Comparison of ENCODE assay signal across 22 mouse cellular contexts in genomic region chr13:111816431-111816830, GRCm38 (mm10).
"Had no signal": no experiment of that assay in that cellular context is flagged by ENCODE, and none has a peak within 500 bp of the region (broad histone marks: within the 10 kb centered on the region; RNA-seq: fewer than 3 reads in every experiment).

No protein-coding gene starts in this region.

- H3K27ac ChIP-seq: kidney, postnatal 0 days; layer of hippocampus, adult 2 months; limb, embryonic 10.5 days; limb, embryonic 13.5 days; lung, embryonic 15.5 days; midbrain, embryonic 10.5 days; neural tube, embryonic 12.5 days; neural tube, embryonic 15.5 days; stomach, embryonic 15.5 days had no signal

- H3K4me1 ChIP-seq: limb, embryonic 13.5 days; lung, embryonic 15.5 days; neural tube, embryonic 12.5 days; neural tube, embryonic 15.5 days; stomach, embryonic 15.5 days had no signal

- H3K9ac ChIP-seq: limb, embryonic 13.5 days; lung, embryonic 15.5 days; neural tube, embryonic 12.5 days; neural tube, embryonic 15.5 days; stomach, embryonic 15.5 days had no signal

- ATAC-seq: intestine, postnatal 0 days had no signal

- H3K4me3 ChIP-seq: layer of hippocampus, adult 2 months; limb, embryonic 10.5 days; limb, embryonic 13.5 days; lung, embryonic 15.5 days; megakaryocyte, embryonic 14.5 days; midbrain, embryonic 10.5 days; neural tube, embryonic 12.5 days; neural tube, embryonic 15.5 days; stomach, embryonic 15.5 days had no signal

- H3K4me2 ChIP-seq: limb, embryonic 13.5 days; lung, embryonic 15.5 days; neural tube, embryonic 12.5 days; neural tube, embryonic 15.5 days; stomach, embryonic 15.5 days had no signal

- DNase-seq: kidney, adult 2 months; kidney, postnatal 25 days; layer of hippocampus, adult 9-11 months; lung, adult 18-20 months; lung, postnatal 10 days; lung, postnatal 36 days; midbrain, embryonic 14.5 days; right cerebral cortex, adult 18-20 months; right cerebral cortex, postnatal 14 days; spleen, adult 18-20 months; thymus, postnatal 25 days had no signal

- H3K27me3 ChIP-seq: limb, embryonic 13.5 days; lung, embryonic 15.5 days; neural tube, embryonic 12.5 days; neural tube, embryonic 15.5 days; stomach, embryonic 15.5 days had no signal

- H3K9me3 ChIP-seq: limb, embryonic 10.5 days; limb, embryonic 13.5 days; midbrain, embryonic 10.5 days; neural tube, embryonic 12.5 days; neural tube, embryonic 15.5 days; stomach, embryonic 15.5 days had no signal

- H3K36me3 ChIP-seq: limb, embryonic 10.5 days; limb, embryonic 13.5 days; lung, embryonic 15.5 days; midbrain, embryonic 10.5 days; neural tube, embryonic 12.5 days; neural tube, embryonic 15.5 days; stomach, embryonic 15.5 days had no signal
